Comparison of ENCODE assay signal across 1 mouse cellular context in the genomic region with DNA sequence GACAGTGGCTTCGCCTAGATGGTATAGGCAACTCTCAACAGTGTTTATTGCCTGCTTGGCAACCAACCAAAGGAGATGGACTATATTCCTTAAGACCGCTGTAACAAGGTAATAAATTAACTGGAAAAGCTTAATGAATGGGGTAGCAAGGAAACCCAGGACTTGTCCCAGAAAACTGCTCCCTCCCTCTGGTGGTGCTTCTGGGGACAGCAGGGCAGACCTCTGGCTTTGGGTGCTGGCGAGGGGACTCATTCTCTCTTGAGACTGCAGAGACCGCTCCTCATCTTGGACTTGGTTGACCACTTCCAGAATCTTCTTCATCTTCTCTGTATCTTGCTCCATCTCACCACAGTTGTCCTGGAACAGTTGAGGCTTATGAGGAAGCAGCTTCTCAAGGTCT.
TF ChIP-seq lines count a peak whose summit lies in the region.

No protein-coding gene starts in this region.

TF ChIP-seq in MEL, 35 proteins besides CTCF, POLR2A, EP300 and RAD21 (continued from another document):
- TF ChIP-seq ETS1 (IDR thresholded peaks at IDR 0.05; ENCODE audit: low read depth, low read length) (no peak), SIN3A (IDR thresholded peaks at IDR 0.05; ENCODE audit: low read length) (no peak)
